Mouse (Mus musculus) heart, adult 2 months (tissue): ENCODE measurements at regions not wholly inside any gene's neighbourhood (a gene's known extent, or its start where the extent isn't known, plus 50 kb on each side); places are given as distances from the start of the nearest gene placed in this dataset.

ENCODE experiments used
- CTCF ChIP-seq: fragments of 200-600 bp; IDR thresholded peaks from 2 replicates; pipeline ENCODE4 v1.8.1; 2022; ENCODE audit warnings: antibody characterized with exemption, mild to moderate bottlenecking, moderate library complexity
- EP300 ChIP-seq: fragments of 200-500 bp; IDR thresholded peaks from 2 replicates; pipeline ENCODE4 v1.6.1; 2011; ENCODE audit warnings: low read depth, low read length, control low read depth; ENCODE audit not compliant: insufficient read depth
- POLR2A ChIP-seq: fragments of 200-500 bp; IDR thresholded peaks from 2 replicates; pipeline ENCODE4 v1.6.1; 2011; ENCODE audit warnings: mild to moderate bottlenecking, low read depth, low read length, control low read depth; ENCODE audit not compliant: insufficient read depth

- no peak for TF ChIP-seq POLR2A
- TF ChIP-seq CTCF = no peak
- TF ChIP-seq EP300 = no peak
Observed at GRCm38 (mm10) chr1:107900449-107900848, 310.6 kb downstream of the Serpinb8 start.
